Mouse (Mus musculus): ENCODE measurements at regions not wholly inside any gene's neighbourhood (a gene's known extent, or its start where the extent isn't known, plus 50 kb on each side); places are given as distances from the start of the nearest gene placed in this dataset.

GRCm38 (mm10) chr3:31405880-31406279 lies 95.7 kb upstream of the Slc7a14 start:
- ATAC-seq (no peak), DNase-seq (ENCODE audit: low spot score) (no peak)
- TF ChIP-seq CTCF (IDR thresholded peaks at IDR 0.05) (no peak), EP300 (IDR thresholded peaks at IDR 0.05) (no peak)
- Histone ChIP-seq H3K9ac (replicated peaks; ENCODE audit: low read depth) (no peak overlapping the region), H3K4me1 (ENCODE audit: insufficient read depth, low read depth, low read length) (no peaks in the 10 kb centered on the region), H3K4me2 (replicated peaks; ENCODE audit: low read depth, low read length) (no peak overlapping the region), H3K36me3 (ENCODE audit: insufficient read depth, low read length) (no peaks in the 10 kb centered on the region), H3K4me3 (ENCODE audit: low read depth, low read length) (no peak overlapping the region), H3K9me3 (ENCODE audit: low read length) (no peaks in the 10 kb centered on the region), H3K27ac (ENCODE audit: low read length) (no peak overlapping the region), H3K27me3 (replicated peaks; ENCODE audit: insufficient read depth, low read length) (no peaks in the 10 kb centered on the region)
- 6% methylated on average over 1 of the region's 1 CpGs for WGBS

- no peak overlapping the region for H3K4me3 ChIP-seq (ENCODE audit: low read depth, low read length)
- no peaks in the 10 kb centered on the region for H3K36me3 ChIP-seq (ENCODE audit: insufficient read depth, low read length)
- H3K27ac ChIP-seq (ENCODE audit: low read length) = no peak overlapping the region
- 75% methylated on average over 2 of the region's 2 CpGs for WGBS
- no peaks in the 10 kb centered on the region for H3K27me3 ChIP-seq (replicated peaks; ENCODE audit: insufficient read depth, low read length)
- no peaks in the 10 kb centered on the region for H3K4me1 ChIP-seq (ENCODE audit: insufficient read depth, low read depth, low read length)
- TF ChIP-seq EP300 (IDR thresholded peaks at IDR 0.05) = no peak
- no peak for TF ChIP-seq CTCF (IDR thresholded peaks at IDR 0.05)
- H3K4me2 ChIP-seq (replicated peaks; ENCODE audit: low read depth, low read length) = no peak overlapping the region
- ATAC-seq = no peak
- no peak for DNase-seq (ENCODE audit: low spot score)
- no peaks in the 10 kb centered on the region for H3K9me3 ChIP-seq (ENCODE audit: low read length)
- no peak overlapping the region for H3K9ac ChIP-seq (replicated peaks; ENCODE audit: low read depth)
Measured at GRCm38 (mm10) chr3:31399136-31399535, 89.0 kb upstream of the Slc7a14 start.

- ATAC-seq (no peak), DNase-seq (ENCODE audit: low spot score) (no peak)
- Histone ChIP-seq H3K9ac (replicated peaks; ENCODE audit: low read depth) (no peak overlapping the region), H3K27me3 (replicated peaks; ENCODE audit: insufficient read depth, low read length) (no peaks in the 10 kb centered on the region), H3K4me1 (ENCODE audit: insufficient read depth, low read depth, low read length) (no peaks in the 10 kb centered on the region), H3K4me3 (ENCODE audit: low read depth, low read length) (no peak overlapping the region), H3K36me3 (ENCODE audit: insufficient read depth, low read length) (no peaks in the 10 kb centered on the region), H3K9me3 (ENCODE audit: low read length) (no peaks in the 10 kb centered on the region), H3K4me2 (replicated peaks; ENCODE audit: low read depth, low read length) (no peak overlapping the region), H3K27ac (ENCODE audit: low read length) (no peak overlapping the region)
- TF ChIP-seq EP300 (IDR thresholded peaks at IDR 0.05) = no peak
- TF ChIP-seq CTCF (IDR thresholded peaks at IDR 0.05) = no peak
- WGBS = 82% methylated on average over 4 of the region's 4 CpGs
Measured at GRCm38 (mm10) chr3:31394533-31394932, 84.4 kb upstream of the Slc7a14 start.

- no peak for TF ChIP-seq CTCF (IDR thresholded peaks at IDR 0.05)
- TF ChIP-seq EP300 (IDR thresholded peaks at IDR 0.05) = no peak
- H3K4me3 ChIP-seq (ENCODE audit: low read depth, low read length) = no peak overlapping the region
- no peaks in the 10 kb centered on the region for H3K9me3 ChIP-seq (ENCODE audit: low read length)
- 28% methylated on average over 2 of the region's 2 CpGs for WGBS
- H3K27me3 ChIP-seq (replicated peaks; ENCODE audit: insufficient read depth, low read length) = no peaks in the 10 kb centered on the region
- no peaks in the 10 kb centered on the region for H3K4me1 ChIP-seq (ENCODE audit: insufficient read depth, low read depth, low read length)
- DNase-seq (ENCODE audit: low spot score) = peak; percentile 32
- H3K27ac ChIP-seq (ENCODE audit: low read length) = no peak overlapping the region
- no peak overlapping the region for H3K4me2 ChIP-seq (replicated peaks; ENCODE audit: low read depth, low read length)
- H3K36me3 ChIP-seq (ENCODE audit: insufficient read depth, low read length) = no peaks in the 10 kb centered on the region
- H3K9ac ChIP-seq (replicated peaks; ENCODE audit: low read depth) = no peak overlapping the region
- no peak for ATAC-seq
Measured at GRCm38 (mm10) chr3:31389955-31390354, 79.8 kb upstream of the Slc7a14 start.

- Histone ChIP-seq H3K4me2 (replicated peaks; ENCODE audit: low read depth, low read length) (no peak overlapping the region), H3K27ac (ENCODE audit: low read length) (no peak overlapping the region), H3K4me1 (ENCODE audit: insufficient read depth, low read depth, low read length) (no peaks in the 10 kb centered on the region), H3K9me3 (ENCODE audit: low read length) (no peaks in the 10 kb centered on the region), H3K4me3 (ENCODE audit: low read depth, low read length) (no peak overlapping the region), H3K36me3 (ENCODE audit: insufficient read depth, low read length) (no peaks in the 10 kb centered on the region), H3K27me3 (replicated peaks; ENCODE audit: insufficient read depth, low read length) (no peaks in the 10 kb centered on the region), H3K9ac (replicated peaks; ENCODE audit: low read depth) (no peak overlapping the region)
- TF ChIP-seq EP300 (IDR thresholded peaks at IDR 0.05) = no peak
- TF ChIP-seq CTCF (IDR thresholded peaks at IDR 0.05) = no peak
- no peak for DNase-seq (ENCODE audit: low spot score)
- no peak for ATAC-seq
- 57% methylated on average over 3 of the region's 3 CpGs for WGBS
Measured at GRCm38 (mm10) chr3:31375678-31376077, 65.5 kb upstream of the Slc7a14 start.

- no peaks in the 10 kb centered on the region for H3K36me3 ChIP-seq (ENCODE audit: insufficient read depth, low read length)
- no peak for ATAC-seq
Measured at GRCm38 (mm10) chr3:31374061-31374460, 63.9 kb upstream of the Slc7a14 start.

GRCm38 (mm10) chr3:31368259-31368658 lies 58.1 kb upstream of the Slc7a14 start:
- DNase-seq (ENCODE audit: low spot score) (no peak), ATAC-seq (no peak)
- Histone ChIP-seq H3K36me3 (ENCODE audit: insufficient read depth, low read length) (no peaks in the 10 kb centered on the region), H3K4me3 (ENCODE audit: low read depth, low read length) (no peak overlapping the region), H3K27me3 (replicated peaks; ENCODE audit: insufficient read depth, low read length) (no peaks in the 10 kb centered on the region), H3K4me1 (ENCODE audit: insufficient read depth, low read depth, low read length) (no peaks in the 10 kb centered on the region), H3K4me2 (replicated peaks; ENCODE audit: low read depth, low read length) (no peak overlapping the region), H3K27ac (ENCODE audit: low read length) (no peak overlapping the region), H3K9ac (replicated peaks; ENCODE audit: low read depth) (no peak overlapping the region), H3K9me3 (ENCODE audit: low read length) (no peaks in the 10 kb centered on the region)
- no peak for TF ChIP-seq EP300 (IDR thresholded peaks at IDR 0.05)
- no peak for TF ChIP-seq CTCF (IDR thresholded peaks at IDR 0.05)
- WGBS = 54% methylated on average over 2 of the region's 2 CpGs

More at GRCm38 (mm10) chr3:31374061-31374460, 63.9 kb upstream of the Slc7a14 start:
- H3K27me3 ChIP-seq (replicated peaks; ENCODE audit: insufficient read depth, low read length) = no peaks in the 10 kb centered on the region
- no peak overlapping the region for H3K4me2 ChIP-seq (replicated peaks; ENCODE audit: low read depth, low read length)
- H3K9ac ChIP-seq (replicated peaks; ENCODE audit: low read depth) = no peak overlapping the region
- no peak for DNase-seq (ENCODE audit: low spot score)
- H3K9me3 ChIP-seq (ENCODE audit: low read length) = no peaks in the 10 kb centered on the region
- no peak overlapping the region for H3K4me3 ChIP-seq (ENCODE audit: low read depth, low read length)
- H3K27ac ChIP-seq (ENCODE audit: low read length) = no peak overlapping the region
- TF ChIP-seq CTCF (IDR thresholded peaks at IDR 0.05) (no peak), EP300 (IDR thresholded peaks at IDR 0.05) (no peak)
- H3K4me1 ChIP-seq (ENCODE audit: insufficient read depth, low read depth, low read length) = no peaks in the 10 kb centered on the region

All from lung, postnatal 0 days (tissue).